Mouse (Mus musculus) erythroblast, embryonic 14.5 days (primary cell): ENCODE results near the gene A2ml1.

Experiments
- GATA1 ChIP-seq: IDR thresholded peaks from 2 replicates; pipeline ENCODE4 v1.6.1; 2012; ENCODE audit warnings: low read length, inconsistent platforms, mixed read lengths
- TAL1 ChIP-seq: IDR thresholded peaks from 3 replicates; pipeline ENCODE4 v1.6.1; 2012; ENCODE audit warnings: low read length, inconsistent platforms, mixed read lengths

DNA sequence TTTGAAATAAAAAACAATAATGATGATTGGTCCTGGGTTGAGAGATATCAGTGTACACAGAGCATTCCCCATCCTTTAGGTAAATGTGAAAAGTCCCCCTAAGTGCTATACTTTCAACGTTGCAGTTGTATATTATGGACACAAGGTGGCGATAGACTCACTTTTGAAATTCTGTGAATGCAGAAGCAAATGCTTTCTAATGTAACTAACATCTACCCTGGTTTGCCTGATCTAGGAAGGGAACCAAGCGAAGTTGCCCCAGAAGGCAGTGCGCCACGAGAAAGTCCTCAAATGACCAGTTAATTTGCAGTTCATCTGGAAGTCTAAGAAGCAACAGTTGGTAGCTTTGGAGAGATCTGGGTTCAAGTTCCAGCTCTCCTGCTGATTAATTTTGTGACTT, 23.1 kb upstream of the A2ml1 start:
- TF ChIP-seq GATA1 (no peak), TAL1 (no peak)
